In genomic region chrX:73619401-73619800, GRCm38 (mm10) we compare ENCODE assay signal across 27 mouse cellular contexts. TPM values are rescaled to one million over a fixed set of nuclear protein-coding genes. Genes with fewer than 3 reads are reported as not detected.
"Had no signal": no experiment of that assay in that cellular context is flagged by ENCODE, and none has a peak within 500 bp of the region (broad histone marks: within the 10 kb centered on the region; RNA-seq: fewer than 3 reads in every experiment).

No protein-coding gene starts in this region.

- ATAC-seq: hindbrain, postnatal 0 days; intestine, embryonic 16.5 days had no signal

- H3K9ac ChIP-seq: heart, embryonic 12.5 days; hindbrain, embryonic 13.5 days; hindbrain, embryonic 15.5 days; kidney, embryonic 15.5 days; limb, embryonic 13.5 days; limb, embryonic 15.5 days had no signal

- DNase-seq: gastrocnemius, postnatal 14 days; gastrocnemius, postnatal 36 days; heart, adult 18-20 months; heart, postnatal 10 days; kidney, adult 11 months; kidney, adult 2 months; kidney, adult 9 months; kidney, postnatal 14 days; kidney, postnatal 36 days; layer of hippocampus, adult 9-11 months; layer of hippocampus, postnatal 36 days; left cerebral cortex, postnatal 4 days had no signal

- H3K4me3 ChIP-seq: heart, embryonic 10.5 days; heart, embryonic 12.5 days; hindbrain, embryonic 13.5 days; hindbrain, embryonic 15.5 days; kidney, embryonic 15.5 days; limb, embryonic 13.5 days; limb, embryonic 15.5 days had no signal

- H3K9me3 ChIP-seq: heart, embryonic 10.5 days; heart, embryonic 12.5 days; hindbrain, embryonic 13.5 days; hindbrain, embryonic 15.5 days; kidney, embryonic 15.5 days; limb, embryonic 13.5 days; limb, embryonic 15.5 days had no signal

- H3K36me3 ChIP-seq: heart, embryonic 10.5 days; heart, embryonic 12.5 days; hindbrain, embryonic 13.5 days; hindbrain, embryonic 15.5 days; kidney, embryonic 15.5 days; limb, embryonic 13.5 days; limb, embryonic 15.5 days had no signal

- H3K27ac ChIP-seq: heart, embryonic 10.5 days; hindbrain, embryonic 13.5 days; hindbrain, embryonic 15.5 days; hindbrain, postnatal 0 days; kidney, embryonic 15.5 days; kidney, postnatal 0 days; limb, embryonic 13.5 days; limb, embryonic 15.5 days had no signal

- H3K4me1 ChIP-seq: heart, embryonic 10.5 days; heart, embryonic 12.5 days; hindbrain, embryonic 13.5 days; hindbrain, embryonic 15.5 days; kidney, embryonic 15.5 days; limb, embryonic 13.5 days; limb, embryonic 15.5 days had no signal

- H3K27me3 ChIP-seq: hindbrain, embryonic 13.5 days; hindbrain, embryonic 15.5 days had no signal

- H3K4me2 ChIP-seq: heart, embryonic 12.5 days; hindbrain, embryonic 13.5 days; hindbrain, embryonic 15.5 days; kidney, embryonic 15.5 days; limb, embryonic 13.5 days; limb, embryonic 15.5 days had no signal

RNA-seq across cellular contexts. Expression of gene Dusp9, which starts 19.8 kb away (rescaled TPM):
- total RNA-seq: gastrocnemius, adult 18-20 months; gastrocnemius, adult 8-10 months; gastrocnemius, postnatal 14 days; gastrocnemius, postnatal 36 days; heart, adult 18-20 months; heart, postnatal 25 days; liver, adult 2 months had no signal
- polyA plus RNA-seq: liver, adult 2 months had no signal

RNA-seq across cellular contexts. Expression of gene Pnck, which starts 40.5 kb away (rescaled TPM):
- total RNA-seq: liver, adult 2 months had no signal

RNA-seq across cellular contexts. Expression of gene Slc6a8, which starts 53.5 kb away (rescaled TPM):
- total RNA-seq: hematopoietic stem cell, adult 5-6 weeks had no signal
